Mouse (Mus musculus) forebrain, embryonic 13.5 days (tissue): ENCODE measurements at regions not wholly inside any gene's neighbourhood (a gene's known extent, or its start where the extent isn't known, plus 50 kb on each side); places are given as distances from the start of the nearest gene placed in this dataset.
A peak's percentile ranks its signal among the peaks of the same experiment; 100 is the strongest.

Experiments
- ATAC-seq: fragments of 200-750 bp; cut with Nextera tagmentation; 2 replicates; pipeline ENCODE4 v1.8.0; 2017
- H3K27ac ChIP-seq: fragments of 300-500 bp; sonication (generic); 2 replicates; pipeline ENCODE4 v1.5.1; 2015; ENCODE audit warnings: inconsistent platforms, mild to moderate bottlenecking, moderate library complexity
- H3K27me3 ChIP-seq: fragments of 300-500 bp; sonication (generic); 2 replicates; pipeline ENCODE4 v1.6.1; 2015; ENCODE audit warnings: mild to moderate bottlenecking, inconsistent platforms
- H3K36me3 ChIP-seq: fragments of 300-500 bp; sonication (generic); 2 replicates; pipeline ENCODE4 v1.6.1; 2015; ENCODE audit warnings: mild to moderate bottlenecking, inconsistent platforms; ENCODE audit not compliant: poor library complexity, severe bottlenecking
- H3K4me1 ChIP-seq: fragments of 300-500 bp; sonication (generic); 2 replicates; pipeline ENCODE4 v1.6.1; 2015; ENCODE audit warnings: inconsistent platforms
- H3K4me2 ChIP-seq: fragments of 300-500 bp; sonication (generic); 2 replicates; pipeline ENCODE4 v1.6.1; 2015; ENCODE audit warnings: inconsistent platforms, mild to moderate bottlenecking, moderate library complexity
- H3K4me3 ChIP-seq: fragments of 300-500 bp; sonication (generic); 2 replicates; pipeline ENCODE4 v1.5.1; 2015; ENCODE audit warnings: mild to moderate bottlenecking, inconsistent platforms
- H3K9ac ChIP-seq: fragments of 300-500 bp; sonication (generic); 2 replicates; pipeline ENCODE4 v1.6.1; 2015; ENCODE audit warnings: mild to moderate bottlenecking, inconsistent platforms
- H3K9me3 ChIP-seq: fragments of 300-500 bp; sonication (generic); replicated peaks from 2 replicates; pipeline ENCODE4 v1.6.1; 2016; ENCODE audit warnings: inconsistent platforms
- WGBS: fragments of 180-500 bp; shearing (Covaris S2); methylation state at CpG from one replicate; pipeline ENCODE4 v1.1.7; 2015; 5-methylcytosine and 5-hydroxymethylcytosine counted together

- H3K4me3 ChIP-seq = no peak overlapping the region
- no peaks in the 10 kb centered on the region for H3K36me3 ChIP-seq
- H3K4me1 ChIP-seq = no peaks in the 10 kb centered on the region
- no peak for ATAC-seq
- H3K27me3 ChIP-seq = no peaks in the 10 kb centered on the region
- no peaks in the 10 kb centered on the region for H3K9me3 ChIP-seq
- WGBS = 97% methylated on average over 1 of the region's 1 CpGs
- H3K27ac ChIP-seq = no peak overlapping the region
- H3K9ac ChIP-seq = no peak overlapping the region
- no peak overlapping the region for H3K4me2 ChIP-seq
Observed at GRCm38 (mm10) chr15:50005142-50005541, 3879.6 kb upstream of the Gm7489 start.

DNA sequence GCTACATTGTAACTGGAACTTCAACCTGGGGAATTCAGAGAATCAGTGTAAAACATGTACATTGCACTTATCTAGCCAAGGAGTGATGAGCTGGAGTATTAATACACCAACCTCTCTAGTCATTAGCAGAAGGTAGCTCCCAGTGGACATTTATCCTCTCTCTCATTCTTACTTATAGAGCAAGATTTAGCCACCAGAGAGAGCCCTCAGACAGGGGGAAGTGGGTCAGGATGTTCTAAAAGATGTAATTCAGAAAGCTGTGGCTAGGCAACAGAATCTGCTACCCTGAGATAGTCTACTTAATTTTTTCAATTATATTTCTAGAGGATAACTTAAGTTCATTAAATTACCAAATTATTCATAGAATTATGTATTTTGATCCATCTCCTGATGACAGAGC lies 3838.1 kb upstream of the Gm7489 start:
- no peak overlapping the region for H3K4me3 ChIP-seq
- no peaks in the 10 kb centered on the region for H3K36me3 ChIP-seq
- H3K4me2 ChIP-seq = no peak overlapping the region
- no peak overlapping the region for H3K27ac ChIP-seq
- H3K27me3 ChIP-seq = no peaks in the 10 kb centered on the region
- H3K9ac ChIP-seq = no peak overlapping the region
- H3K4me1 ChIP-seq = no peaks in the 10 kb centered on the region
- H3K9me3 ChIP-seq = no peaks in the 10 kb centered on the region
- ATAC-seq = no peak

GRCm38 (mm10) chr15:50053468-50053867 lies 3831.2 kb upstream of the Gm7489 start:
- Histone ChIP-seq H3K4me1 (no peaks in the 10 kb centered on the region), H3K9ac (no peak overlapping the region), H3K27me3 (no peaks in the 10 kb centered on the region), H3K4me3 (no peak overlapping the region), H3K27ac (no peak overlapping the region), H3K9me3 (no peaks in the 10 kb centered on the region), H3K36me3 (no peaks in the 10 kb centered on the region), H3K4me2 (no peak overlapping the region)
- 86% methylated on average over 2 of the region's 2 CpGs for WGBS
- peak; percentile 36 for ATAC-seq

DNA sequence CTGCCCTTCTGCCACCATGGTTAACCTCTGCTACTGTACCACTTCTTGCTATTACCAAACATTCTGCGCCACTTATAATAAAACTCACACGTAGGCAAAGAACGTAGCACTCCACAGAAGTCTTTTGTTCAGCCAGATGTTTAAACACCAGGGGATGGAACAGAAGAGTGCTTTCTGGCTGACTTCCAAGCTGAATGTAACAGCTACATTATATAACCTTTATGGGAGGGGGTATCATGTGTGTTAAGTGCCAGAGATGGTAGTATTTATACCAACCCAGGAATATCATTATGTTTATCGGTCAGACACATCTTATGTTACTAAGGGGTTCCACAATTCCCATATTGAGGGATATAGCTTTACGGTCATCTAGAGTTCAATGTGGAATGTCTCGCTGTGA lies 3830.8 kb upstream of the Gm7489 start:
- H3K36me3 ChIP-seq = no peaks in the 10 kb centered on the region
- no peaks in the 10 kb centered on the region for H3K4me1 ChIP-seq
- peak; percentile 19; the same call in 1 of the 2 replicates for ATAC-seq
- H3K4me2 ChIP-seq = no peak overlapping the region
- H3K9me3 ChIP-seq = no peaks in the 10 kb centered on the region
- no peaks in the 10 kb centered on the region for H3K27me3 ChIP-seq
- no peak overlapping the region for H3K27ac ChIP-seq
- H3K4me3 ChIP-seq = no peak overlapping the region
- no peak overlapping the region for H3K9ac ChIP-seq
- 82% methylated on average over 6 of the region's 6 CpGs for WGBS

- Histone ChIP-seq H3K9me3 (no peaks in the 10 kb centered on the region), H3K9ac (no peak overlapping the region), H3K4me3 (no peak overlapping the region), H3K4me2 (no peak overlapping the region), H3K4me1 (no peaks in the 10 kb centered on the region), H3K27me3 (no peaks in the 10 kb centered on the region), H3K27ac (no peak overlapping the region), H3K36me3 (no peaks in the 10 kb centered on the region)
- ATAC-seq = no peak
- WGBS = 93% methylated on average over 1 of the region's 1 CpGs
Observed at GRCm38 (mm10) chr15:50078246-50078645, 3806.5 kb upstream of the Gm7489 start.

DNA sequence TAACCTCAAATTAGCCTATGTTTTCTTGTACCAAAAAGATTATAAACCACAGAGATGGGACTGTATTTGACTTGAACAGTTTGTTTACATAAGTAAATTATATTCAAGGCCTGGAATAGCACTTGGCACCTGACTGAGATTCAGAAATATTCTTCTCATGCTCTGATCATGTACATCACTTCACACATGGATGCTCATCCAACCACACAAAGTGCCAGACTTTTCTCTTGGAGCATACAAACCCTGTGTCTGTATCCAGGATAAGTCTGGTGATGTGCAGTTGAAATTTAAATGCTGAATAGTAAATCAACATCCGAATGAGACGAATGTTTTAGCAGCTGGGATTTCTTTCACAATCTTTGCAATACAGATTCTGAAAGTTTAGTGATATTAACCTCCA lies 3802.3 kb upstream of the Gm7489 start:
- no peak overlapping the region for H3K27ac ChIP-seq
- H3K9me3 ChIP-seq = no peaks in the 10 kb centered on the region
- 92% methylated on average over 2 of the region's 2 CpGs for WGBS
- H3K27me3 ChIP-seq = no peaks in the 10 kb centered on the region
- H3K9ac ChIP-seq = no peak overlapping the region
- no peak overlapping the region for H3K4me2 ChIP-seq
- no peaks in the 10 kb centered on the region for H3K4me1 ChIP-seq
- ATAC-seq = no peak
- H3K36me3 ChIP-seq = no peaks in the 10 kb centered on the region
- no peak overlapping the region for H3K4me3 ChIP-seq

- no peak overlapping the region for H3K4me2 ChIP-seq
- no peak overlapping the region for H3K9ac ChIP-seq
- no peaks in the 10 kb centered on the region for H3K4me1 ChIP-seq
- no peaks in the 10 kb centered on the region for H3K36me3 ChIP-seq
- no peaks in the 10 kb centered on the region for H3K27me3 ChIP-seq
- ATAC-seq = 0 out of 2 replicates have a peak, but pooled peaks have one; percentile 45
- 71% methylated on average over 5 of the region's 5 CpGs for WGBS
- H3K9me3 ChIP-seq = no peaks in the 10 kb centered on the region
- no peak overlapping the region for H3K27ac ChIP-seq
- H3K4me3 ChIP-seq = no peak overlapping the region
Observed at GRCm38 (mm10) chr15:50102596-50103277, 3782.0 kb upstream of the Gm7489 start.

DNA sequence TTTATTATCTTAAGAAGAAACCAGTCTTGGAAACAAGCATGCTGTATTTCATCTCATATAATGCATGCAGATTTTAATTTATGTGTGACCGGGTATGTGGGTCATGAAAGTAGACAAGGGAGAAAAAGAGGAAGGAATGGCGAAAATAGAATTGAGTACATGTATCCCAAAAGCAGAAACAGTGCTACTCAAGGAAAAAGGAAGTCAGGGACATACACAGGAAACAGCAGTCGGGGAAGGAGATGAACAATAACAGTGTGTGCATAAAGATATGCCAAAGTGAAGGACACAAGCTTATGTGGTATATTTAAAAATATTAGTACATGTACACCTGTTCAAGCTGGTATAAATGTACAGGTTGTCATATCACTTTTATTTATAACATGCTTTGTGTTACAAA lies 3775.8 kb upstream of the Gm7489 start:
- Histone ChIP-seq H3K4me3 (no peak overlapping the region), H3K36me3 (no peaks in the 10 kb centered on the region), H3K4me2 (no peak overlapping the region), H3K9me3 (no peaks in the 10 kb centered on the region), H3K4me1 (no peaks in the 10 kb centered on the region), H3K27me3 (no peaks in the 10 kb centered on the region), H3K9ac (no peak overlapping the region), H3K27ac (no peak overlapping the region)
- WGBS = 90% methylated on average over 3 of the region's 3 CpGs
- ATAC-seq = no peak

GRCm38 (mm10) chr15:50153863-50154262 lies 3730.8 kb upstream of the Gm7489 start:
- no peaks in the 10 kb centered on the region for H3K27me3 ChIP-seq
- no peak for ATAC-seq
- H3K9ac ChIP-seq = no peak overlapping the region
- WGBS = 91% methylated on average over 3 of the region's 3 CpGs
- no peaks in the 10 kb centered on the region for H3K36me3 ChIP-seq
- no peaks in the 10 kb centered on the region for H3K4me1 ChIP-seq
- H3K9me3 ChIP-seq = no peaks in the 10 kb centered on the region
- H3K27ac ChIP-seq = no peak overlapping the region
- no peak overlapping the region for H3K4me2 ChIP-seq
- H3K4me3 ChIP-seq = no peak overlapping the region

DNA sequence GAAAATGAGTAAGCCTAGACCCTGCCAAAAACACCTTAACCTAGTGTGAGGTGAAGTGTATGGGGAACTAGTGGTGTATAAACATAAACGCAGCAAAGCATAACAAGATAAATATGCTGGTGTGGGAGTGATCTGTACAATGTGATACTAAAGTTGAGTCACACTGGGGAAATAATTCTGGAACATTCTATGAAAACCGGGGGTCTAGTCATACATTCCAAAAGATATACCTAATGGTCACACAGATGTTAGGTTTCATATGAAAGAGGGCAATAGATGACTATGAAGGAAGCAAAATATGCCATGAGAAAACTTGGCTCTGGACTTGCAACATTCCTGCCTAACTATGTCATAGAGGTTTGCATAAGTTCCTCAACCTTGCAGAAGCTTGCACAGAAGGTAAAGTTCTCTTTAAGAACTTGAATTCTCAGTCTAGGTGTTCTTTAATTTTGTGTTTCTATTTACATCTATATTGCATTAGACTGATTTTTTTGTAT lies 3712.4 kb upstream of the Gm7489 start:
- no peak overlapping the region for H3K4me2 ChIP-seq
- H3K9me3 ChIP-seq = no peaks in the 10 kb centered on the region
- no peaks in the 10 kb centered on the region for H3K4me1 ChIP-seq
- H3K27me3 ChIP-seq = no peaks in the 10 kb centered on the region
- no peak overlapping the region for H3K4me3 ChIP-seq
- ATAC-seq = no peak
- H3K9ac ChIP-seq = no peak overlapping the region
- 92% methylated on average over 2 of the region's 2 CpGs for WGBS
- H3K36me3 ChIP-seq = no peaks in the 10 kb centered on the region
- no peak overlapping the region for H3K27ac ChIP-seq

DNA sequence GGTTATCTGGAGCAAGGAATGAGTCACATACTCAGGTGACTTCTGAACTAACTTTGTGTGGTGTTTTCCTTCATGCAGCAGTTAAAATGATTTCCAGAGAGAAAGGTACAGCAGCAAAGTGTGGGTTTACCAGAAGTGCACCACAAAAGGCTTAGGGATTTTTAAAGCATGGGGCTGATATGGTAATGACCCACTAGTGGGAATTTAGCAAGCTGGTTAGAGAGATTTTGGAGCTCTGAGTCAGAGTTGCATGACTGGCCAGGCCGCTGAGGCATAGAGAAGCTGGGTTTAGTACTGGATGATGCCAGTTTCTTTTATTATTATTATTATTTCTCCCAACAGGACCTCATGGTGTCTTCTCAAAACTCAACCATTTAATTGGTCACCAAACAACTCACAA lies 3701.5 kb upstream of the Gm7489 start:
- H3K27me3 ChIP-seq = no peaks in the 10 kb centered on the region
- no peaks in the 10 kb centered on the region for H3K9me3 ChIP-seq
- no peak overlapping the region for H3K4me2 ChIP-seq
- H3K9ac ChIP-seq = no peak overlapping the region
- no peak for ATAC-seq
- no peaks in the 10 kb centered on the region for H3K4me1 ChIP-seq
- H3K36me3 ChIP-seq = no peaks in the 10 kb centered on the region
- no peak overlapping the region for H3K4me3 ChIP-seq
- H3K27ac ChIP-seq = no peak overlapping the region
- WGBS = 96% methylated on average over 1 of the region's 1 CpGs
